Mouse (Mus musculus) cerebellum, adult 2 months (tissue): ENCODE data around the gene Dusp1.

ENCODE experiments used
- CTCF ChIP-seq: fragments of 200-500 bp; IDR thresholded peaks from 2 replicates; pipeline ENCODE4 v1.5.1; 2011; ENCODE audit warnings: low read depth, mild to moderate bottlenecking, control low read depth, low read length, moderate library complexity, borderline replicate concordance; ENCODE audit not compliant: insufficient read depth
- POLR2A ChIP-seq: fragments of 200-500 bp; IDR thresholded peaks from 2 replicates; pipeline ENCODE4 v1.6.1; 2011; ENCODE audit warnings: low read length, control low read depth, borderline replicate concordance; ENCODE audit not compliant: insufficient read depth

DNA sequence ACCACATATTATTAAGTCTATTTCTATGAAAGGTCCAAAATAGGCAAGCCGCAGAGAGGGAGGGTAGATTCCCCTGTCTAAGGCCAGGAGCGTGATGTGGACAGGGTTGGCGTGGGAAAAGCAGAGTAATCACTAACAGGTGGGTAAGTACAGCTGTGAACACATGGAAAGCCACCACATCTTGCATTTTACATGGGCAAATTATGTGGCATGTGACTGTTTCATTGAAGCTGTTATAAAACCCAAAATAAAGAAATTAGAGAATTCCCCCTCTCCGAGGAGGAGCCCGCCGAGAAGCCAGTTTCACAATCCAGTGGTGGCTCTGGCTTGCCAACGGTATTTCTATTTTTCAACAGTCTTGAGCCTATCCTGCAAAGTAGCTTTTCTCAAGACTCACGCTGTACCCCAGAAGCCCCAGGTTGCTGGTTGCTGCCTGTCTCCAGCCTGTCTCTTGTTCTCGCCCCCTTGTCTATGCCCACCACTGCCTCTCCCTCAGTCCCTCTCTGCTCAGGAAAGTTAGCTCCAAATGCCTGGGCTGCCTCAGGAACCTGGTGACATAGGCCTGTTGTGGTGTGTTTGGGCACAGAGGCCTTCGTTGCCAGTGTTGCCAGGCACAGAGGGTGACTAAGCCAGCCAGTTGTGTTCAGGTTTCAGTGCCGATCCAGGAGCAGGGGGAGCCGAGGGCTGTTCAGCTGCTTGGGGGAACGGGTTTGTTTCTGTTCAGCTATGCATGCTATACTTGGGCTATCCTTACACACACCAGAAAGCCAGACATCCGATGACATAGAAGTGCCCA lies 77.1 kb downstream of the Dusp1 start:
- TF ChIP-seq CTCF (no peak), POLR2A (no peak)
